In the genomic region with DNA sequence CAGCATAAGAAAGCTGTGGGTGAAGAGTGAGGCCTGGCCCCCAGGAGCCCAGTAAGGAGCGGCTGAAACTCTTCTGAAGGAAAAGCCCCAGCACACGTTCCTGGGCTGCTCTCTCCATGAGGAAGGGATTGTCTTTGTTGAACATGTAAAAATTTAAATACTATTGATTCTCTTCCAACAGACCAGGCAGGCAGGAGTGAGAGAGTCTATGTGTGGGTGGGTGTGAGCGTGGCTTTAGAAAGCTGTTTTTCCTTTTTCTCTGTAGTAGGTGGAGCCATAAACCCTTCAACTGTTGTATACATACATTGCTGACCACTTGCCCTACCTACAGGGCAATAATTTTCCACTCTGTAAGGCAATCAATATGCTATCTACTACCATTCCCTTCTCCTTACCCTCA, we compare ENCODE assay signal across 8 mouse cellular contexts.
DNase-seq lines count a peak whose midpoint lies in the region; ATAC-seq and TF ChIP-seq lines count a peak whose summit lies in the region.
"Had no signal": no experiment of that assay in that cellular context is flagged by ENCODE, and none has a peak within 500 bp of the region (broad histone marks: within the 10 kb centered on the region; RNA-seq: fewer than 3 reads in every experiment).

No protein-coding gene starts in this region.

- 22% methylated on average over 3 of the region's 3 CpGs for WGBS in lung, embryonic 15.5 days
- WGBS in intestine, postnatal 0 days = 45% methylated on average over 3 of the region's 3 CpGs

- no peaks in the 10 kb centered on the region for H3K27me3 ChIP-seq in lung, embryonic 15.5 days
- no peaks in the 10 kb centered on the region for H3K27me3 ChIP-seq in intestine, postnatal 0 days (replicated peaks; ENCODE audit: control insufficient read depth, insufficient read depth, low read length)

- no peaks in the 10 kb centered on the region for H3K9me3 ChIP-seq in lung, embryonic 15.5 days
- no peaks in the 10 kb centered on the region for H3K9me3 ChIP-seq in intestine, postnatal 0 days (ENCODE audit: control insufficient read depth)

- TF ChIP-seq CTCF in embryonic fibroblast, embryonic 13.5 days (IDR thresholded peaks at IDR 0.05; ENCODE audit: borderline replicate concordance, insufficient read depth, low read length) = no peak
- no peak for TF ChIP-seq CTCF in intestine, postnatal 0 days (IDR thresholded peaks at IDR 0.05; ENCODE audit: low read depth)

- H3K9ac ChIP-seq in lung, embryonic 15.5 days = no peak overlapping the region
- no peak overlapping the region for H3K9ac ChIP-seq in intestine, postnatal 0 days (ENCODE audit: low read depth, low read length)
- H3K9ac ChIP-seq: liver, embryonic 14.5 days had no signal

- H3K4me2 ChIP-seq in lung, embryonic 15.5 days = peak overlapping the region; percentile 76; the same call in 1 of the 2 replicates
- H3K4me2 ChIP-seq in intestine, postnatal 0 days (replicated peaks; ENCODE audit: low read depth) = 0 out of 2 replicates have a peak overlapping the region, but pooled peaks have one; percentile 85

- DNase-seq in lung, postnatal 10 days = no peak
- peak; percentile 15 for DNase-seq in right cerebral cortex, postnatal 25 days
- no peak for DNase-seq in gastrocnemius, adult 18-20 months (ENCODE audit: low spot score)

- H3K36me3 ChIP-seq in lung, embryonic 15.5 days = no peaks in the 10 kb centered on the region
- no peaks in the 10 kb centered on the region for H3K36me3 ChIP-seq in intestine, postnatal 0 days (ENCODE audit: control insufficient read depth, insufficient read depth)

- H3K27ac ChIP-seq in lung, embryonic 15.5 days = peak overlapping the region; percentile 99
- H3K27ac ChIP-seq in embryonic fibroblast, embryonic 13.5 days (ENCODE audit: insufficient read depth, low read length) = peak overlapping the region; percentile 93; the same call in 1 of the 2 replicates
- H3K27ac ChIP-seq in intestine, postnatal 0 days (ENCODE audit: low read depth, low read length) = no peak overlapping the region; the same call in 1 of the 2 replicates
- H3K27ac ChIP-seq: liver, embryonic 14.5 days had no signal

- no peak for TF ChIP-seq POLR2A in embryonic fibroblast, embryonic 13.5 days (IDR thresholded peaks at IDR 0.05; ENCODE audit: low read depth, low read length)

- H3K4me1 ChIP-seq in lung, embryonic 15.5 days = no peaks in the 10 kb centered on the region
- no peaks in the 10 kb centered on the region for H3K4me1 ChIP-seq in embryonic fibroblast, embryonic 13.5 days (ENCODE audit: control insufficient read depth, insufficient read depth, low read length)
- H3K4me1 ChIP-seq in intestine, postnatal 0 days (replicated peaks; ENCODE audit: control insufficient read depth, insufficient read depth, low read length) = no peaks in the 10 kb centered on the region

- ATAC-seq in lung, embryonic 15.5 days (ENCODE audit: borderline replicate concordance, extremely low read depth, low FRiP score, low TSS enrichment) = no peak
- no peak for ATAC-seq in intestine, postnatal 0 days
- no peak for ATAC-seq in activated CD4-positive, CD25-positive, alpha-beta regulatory T cell, adult 4 months

- H3K4me3 ChIP-seq in lung, embryonic 15.5 days = no peak overlapping the region
- H3K4me3 ChIP-seq in embryonic fibroblast, embryonic 13.5 days (ENCODE audit: insufficient read depth, low read length) = no peak overlapping the region
- H3K4me3 ChIP-seq in intestine, postnatal 0 days (ENCODE audit: low read depth, low read length) = no peak overlapping the region
